ENCODE assay signal across 8 mouse cellular contexts in genomic region chr13:89741766-89742685, GRCm38 (mm10). TPM values are rescaled to one million over a fixed set of nuclear protein-coding genes. Genes with fewer than 3 reads are reported as not detected.
DNase-seq lines count a peak whose midpoint lies in the region; ATAC-seq and TF ChIP-seq lines count a peak whose summit lies in the region.

Gene Vcan (minus strand): TSS chr13:89742509.

- no peak for TF ChIP-seq CTCF in C2C12 (IDR thresholded peaks at IDR 0.05; ENCODE audit: control insufficient read depth, insufficient read depth, insufficient read length)
- TF ChIP-seq CTCF in embryonic fibroblast, embryonic 13.5 days (IDR thresholded peaks at IDR 0.05; ENCODE audit: borderline replicate concordance, insufficient read depth, low read length), result no peak

- peak; percentile 95 for TF ChIP-seq POLR2A in embryonic fibroblast, embryonic 13.5 days (IDR thresholded peaks at IDR 0.05; ENCODE audit: low read depth, low read length)

- ATAC-seq in heart, embryonic 13.5 days (ENCODE audit: extremely low read depth, insufficient number of reproducible peaks, low FRiP score, low TSS enrichment), result peak; percentile 44; the same call in 1 of the 2 replicates
- ATAC-seq in lung, embryonic 15.5 days (ENCODE audit: borderline replicate concordance, extremely low read depth, low FRiP score, low TSS enrichment), result peak; percentile 62

- H3K9ac ChIP-seq in heart, embryonic 13.5 days, result peak within 1 kb of the TSS; percentile 96
- H3K9ac ChIP-seq in lung, embryonic 15.5 days, result peak within 1 kb of the TSS; percentile 64

- H3K4me1 ChIP-seq in embryonic fibroblast, embryonic 13.5 days (ENCODE audit: control insufficient read depth, insufficient read depth, low read length), result peaks cover 5% of the 10 kb centered on the region
- peaks cover 46% of the 10 kb centered on the region for H3K4me1 ChIP-seq in heart, embryonic 13.5 days
- H3K4me1 ChIP-seq in lung, embryonic 15.5 days, result peaks cover 18% of the 10 kb centered on the region

- peaks cover 32% of the 10 kb centered on the region for H3K79me2 ChIP-seq in C2C12 (ENCODE audit: control insufficient read depth, insufficient read depth)

- H3K36me3 ChIP-seq in C2C12 (ENCODE audit: control insufficient read depth, insufficient read depth), result no peaks in the 10 kb centered on the region
- H3K36me3 ChIP-seq in heart, embryonic 13.5 days, result no peaks in the 10 kb centered on the region
- no peaks in the 10 kb centered on the region for H3K36me3 ChIP-seq in lung, embryonic 15.5 days

- H3K4me2 ChIP-seq in heart, embryonic 13.5 days, result peak within 1 kb of the TSS; percentile 87
- peak within 1 kb of the TSS; percentile 84 for H3K4me2 ChIP-seq in lung, embryonic 15.5 days

- under 1% methylated on average over 40 of the region's 40 CpGs for WGBS in heart, embryonic 13.5 days
- WGBS in lung, embryonic 15.5 days, result under 1% methylated on average over 40 of the region's 40 CpGs

- H3K79me3 ChIP-seq in C2C12 (ENCODE audit: low read depth), result peaks cover 17% of the 10 kb centered on the region

- peak; percentile 6 to 28 for DNase-seq in adrenal gland, adult 18-20 months (ENCODE audit: low spot score in 2 of 2)
- peak; percentile 7 to 18 for DNase-seq in kidney, postnatal 36 days
- peak; percentile 24 for DNase-seq in ovary, postnatal 10 days (ENCODE audit: low spot score)
- DNase-seq in T-cell, adult 2 months (ENCODE audit: low spot score), result no peak

- H3K9me3 ChIP-seq in heart, embryonic 13.5 days, result no peaks in the 10 kb centered on the region
- no peaks in the 10 kb centered on the region for H3K9me3 ChIP-seq in lung, embryonic 15.5 days

- peak within 1 kb of the TSS; percentile 39 for H3K4me3 ChIP-seq in C2C12 (ENCODE audit: insufficient read depth, poor library complexity, severe bottlenecking)
- peak within 1 kb of the TSS; percentile 70 for H3K4me3 ChIP-seq in embryonic fibroblast, embryonic 13.5 days (ENCODE audit: insufficient read depth, low read length)
- peak within 1 kb of the TSS; percentile 84 for H3K4me3 ChIP-seq in heart, embryonic 13.5 days
- H3K4me3 ChIP-seq in lung, embryonic 15.5 days, result peak within 1 kb of the TSS; percentile 61

- H3ac ChIP-seq in C2C12 (ENCODE audit: control insufficient read depth, insufficient read length, low read depth), result peak within 1 kb of the TSS; percentile 70

- H3K27me3 ChIP-seq in C2C12 (ENCODE audit: control insufficient read depth, insufficient read depth, insufficient read length), result no peaks in the 10 kb centered on the region
- no peaks in the 10 kb centered on the region for H3K27me3 ChIP-seq in heart, embryonic 13.5 days (replicated peaks)
- H3K27me3 ChIP-seq in lung, embryonic 15.5 days, result no peaks in the 10 kb centered on the region

- peak within 1 kb of the TSS; percentile 70 for H3K27ac ChIP-seq in embryonic fibroblast, embryonic 13.5 days (ENCODE audit: insufficient read depth, low read length)
- H3K27ac ChIP-seq in heart, embryonic 13.5 days (replicated peaks), result peak within 1 kb of the TSS; percentile 96
- H3K27ac ChIP-seq in lung, embryonic 15.5 days, result peak within 1 kb of the TSS; percentile 91

TF ChIP-seq in C2C12, 6 proteins besides CTCF, POLR2A, EP300 and RAD21:
- no peak for TF ChIP-seq FOSL1 (IDR thresholded peaks at IDR 0.05; ENCODE audit: insufficient read depth, low read length, poor library complexity, severe bottlenecking)
- no peak for TF ChIP-seq USF1 (IDR thresholded peaks at IDR 0.05; ENCODE audit: low read depth)
- TF ChIP-seq MYOD1 (IDR thresholded peaks at IDR 0.05; ENCODE audit: control insufficient read depth, insufficient read length, low read depth), result no peak
- TF ChIP-seq MAX (IDR thresholded peaks at IDR 0.05), result no peak
- TF ChIP-seq MYOG (IDR thresholded peaks at IDR 0.05; ENCODE audit: control insufficient read depth, extremely low read depth, insufficient read length), result no peak
- TF ChIP-seq CEBPB (IDR thresholded peaks at IDR 0.05; ENCODE audit: low read depth), result no peak

RNA-seq across cellular contexts. Expression of gene Vcan, which starts in this region (rescaled TPM):
- polyA plus RNA-seq in C2C12 (2012; fragmentation: generic; extraction: Trizol), result 19.6 TPM
- total RNA-seq in adrenal gland, adult 18-20 months (2021), result 1 to 10 TPM; 1.7 to 4.7 TPM
- polyA plus RNA-seq in embryonic fibroblast, embryonic 13.5 days (2011; ENCODE audit: insufficient read length, low read depth, missing spikeins), result 247 and 304 TPM in 2 replicates
- polyA plus RNA-seq in heart, embryonic 13.5 days (2015; fragmentation: Nextera tagmentation; extraction: Ambion mirVana), result 61.0 and 72.4 TPM in 2 replicates
- 56.0 and 59.6 TPM in 2 replicates for polyA plus RNA-seq in lung, embryonic 15.5 days (2015; fragmentation: Nextera tagmentation; extraction: Ambion mirVana)
